Mouse (Mus musculus) left cerebral cortex, adult 18-20 months (tissue): ENCODE data around the gene Col18a1. TPM values are rescaled to one million over a fixed set of nuclear protein-coding genes. Genes with fewer than 3 reads are reported as not detected.
"Not testable (repeated sequence)": the region's sequence is repeated elsewhere in the genome, so short reads cannot be mapped to it uniquely, and the experiment has no call there.

ENCODE experiments used
- DNase-seq, 2 experiments: peaks; one replicate each; pipeline ENCODE4 v3.0.0; 2021 to 2022; ENCODE audit warnings: low spot score in 2 of 2, mixed read lengths in 1 of 2
- total RNA-seq, 2 experiments: library from RNA; stranded (reverse); gene quantifications; 2 replicates each; pipeline ENCODE4 v1.2.3; 2021

Col18a1 gene
- total RNA-seq, 2 experiments from 2014 or later: 4.4 to 4.5 TPM

- no peak for DNase-seq
These were observed 28.0 kb downstream of the Col18a1 start for GRCm38 (mm10) chr10:77138304-77138703.

- DNase-seq: no peak
These were observed 30.1 kb downstream of the Col18a1 start for GRCm38 (mm10) chr10:77136205-77136604.

DNA sequence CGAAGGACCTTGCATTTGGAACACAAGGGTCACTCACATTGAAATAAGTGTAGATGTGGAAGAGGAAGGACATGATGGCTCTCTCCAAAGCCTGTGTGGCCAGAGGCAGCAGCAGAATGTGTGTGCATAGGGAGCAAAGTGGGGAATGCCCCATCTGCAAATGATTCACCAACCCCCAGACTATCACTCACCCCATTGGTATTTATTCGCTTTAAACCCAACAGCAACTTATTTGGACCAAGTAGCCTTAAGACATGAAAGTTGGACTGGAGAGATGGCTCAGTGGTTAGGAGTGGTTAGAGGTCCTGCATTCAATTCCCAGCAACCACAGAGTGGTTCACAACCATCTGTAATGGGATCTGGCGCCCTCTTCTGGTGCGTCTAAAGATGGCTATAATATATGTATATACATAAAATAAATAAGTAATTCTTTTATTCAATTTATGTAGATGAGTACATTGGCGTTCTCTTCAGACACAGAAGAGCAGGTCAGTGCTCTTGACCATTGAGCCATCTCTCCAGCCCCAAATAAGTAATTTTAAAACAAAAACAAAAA lies 31.0 kb downstream of the Col18a1 start:
- DNase-seq: no peak

DNA sequence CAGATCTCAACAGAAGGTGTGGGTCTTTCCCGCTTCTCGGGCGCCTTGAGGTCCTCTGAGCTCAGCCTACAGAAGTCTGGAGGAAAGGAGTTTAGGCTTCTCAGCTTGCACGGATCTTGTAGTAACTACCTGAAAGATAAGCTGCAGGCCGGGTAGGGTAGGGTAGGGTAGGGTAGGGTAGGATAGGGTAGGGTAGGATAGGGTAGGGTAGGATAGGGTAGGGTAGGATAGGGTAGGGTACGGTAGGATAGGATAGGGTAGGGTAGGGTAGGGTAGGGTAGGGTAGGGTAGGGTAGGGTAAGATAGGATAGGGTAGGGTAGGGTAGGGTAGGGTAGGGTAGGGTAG lies 31.6 kb downstream of the Col18a1 start:
- DNase-seq: not testable (repeated sequence)

DNA sequence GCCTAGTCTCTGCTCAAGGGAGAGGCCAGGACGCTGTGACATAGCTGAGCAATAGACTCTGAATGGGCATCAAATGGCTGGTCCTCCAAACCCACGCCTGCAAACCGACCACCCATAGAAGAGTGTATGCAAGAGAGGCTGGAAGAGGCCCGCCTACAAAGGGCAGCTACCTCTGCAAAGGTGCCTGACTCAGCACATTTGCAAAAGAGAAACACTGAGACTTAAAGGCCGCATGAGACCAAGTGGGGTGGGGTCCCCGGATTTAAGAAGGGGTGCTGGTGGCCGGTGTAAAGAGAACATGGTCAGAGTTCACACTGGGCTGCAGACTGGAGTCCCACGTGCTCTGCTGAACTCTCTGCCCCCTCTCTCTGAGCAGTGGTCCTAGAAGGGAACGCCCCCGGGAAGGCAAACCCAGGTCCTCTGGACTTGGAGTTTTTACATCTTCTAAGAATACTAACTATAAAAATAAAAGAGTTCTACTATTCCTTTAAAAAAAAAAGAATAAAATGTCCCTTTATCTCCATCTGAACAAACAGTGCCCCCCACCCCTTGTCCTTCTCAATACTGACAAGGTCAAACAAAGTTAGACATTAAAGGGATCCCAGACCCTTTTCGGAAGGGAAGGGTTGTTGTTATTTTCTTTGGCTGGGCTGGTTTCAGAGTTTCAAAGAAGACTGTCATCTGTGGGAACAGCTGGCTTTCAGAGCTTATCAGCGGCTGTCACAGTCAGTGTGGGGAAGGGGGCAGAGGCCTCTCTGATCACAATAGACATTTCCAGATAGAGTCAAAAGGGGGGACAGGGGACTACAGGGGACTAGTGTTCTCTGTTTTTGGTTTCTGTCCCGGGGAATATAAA lies 32.2 kb downstream of the Col18a1 start:
- DNase-seq: no peak

DNA sequence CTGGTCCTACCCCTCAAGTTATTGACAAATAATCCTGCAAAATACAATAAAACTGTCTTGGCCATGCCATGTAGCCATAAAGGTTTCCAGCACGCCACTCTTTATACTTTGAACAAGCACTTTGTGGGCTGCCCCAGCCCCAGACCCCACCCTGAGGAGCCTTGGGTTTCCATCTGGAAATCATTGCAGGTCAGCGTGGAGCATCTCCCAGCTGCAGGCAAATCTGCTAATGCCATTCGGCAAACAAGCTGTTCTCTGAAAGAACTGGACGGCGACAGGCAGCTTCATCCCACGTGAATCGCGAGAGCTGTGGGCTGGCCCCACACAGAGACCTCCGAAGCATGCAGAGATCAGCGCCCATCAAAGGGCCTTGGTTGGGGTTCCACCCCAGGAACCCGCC lies 34.2 kb downstream of the Col18a1 start:
- no peak for DNase-seq

DNA sequence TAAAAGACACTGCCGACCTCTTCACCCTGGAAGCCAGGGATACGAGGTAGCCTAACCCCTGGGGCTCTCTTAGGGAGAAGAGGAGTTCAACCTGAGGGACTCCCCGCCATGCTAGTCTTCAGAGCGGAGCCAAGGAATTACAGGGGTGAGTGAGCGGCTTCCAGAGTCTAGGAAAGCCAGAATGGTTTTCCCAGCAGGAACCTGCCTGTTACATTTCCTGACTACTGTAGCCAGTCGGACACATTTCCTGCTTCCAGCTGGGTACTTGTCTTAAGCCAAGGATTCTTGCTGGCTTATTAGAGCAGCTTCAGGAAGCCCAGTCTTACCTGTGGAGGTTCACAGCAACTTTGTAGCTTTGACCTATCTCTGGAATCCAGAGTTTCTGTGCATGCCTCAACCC lies 34.8 kb downstream of the Col18a1 start:
- DNase-seq: no peak

DNA sequence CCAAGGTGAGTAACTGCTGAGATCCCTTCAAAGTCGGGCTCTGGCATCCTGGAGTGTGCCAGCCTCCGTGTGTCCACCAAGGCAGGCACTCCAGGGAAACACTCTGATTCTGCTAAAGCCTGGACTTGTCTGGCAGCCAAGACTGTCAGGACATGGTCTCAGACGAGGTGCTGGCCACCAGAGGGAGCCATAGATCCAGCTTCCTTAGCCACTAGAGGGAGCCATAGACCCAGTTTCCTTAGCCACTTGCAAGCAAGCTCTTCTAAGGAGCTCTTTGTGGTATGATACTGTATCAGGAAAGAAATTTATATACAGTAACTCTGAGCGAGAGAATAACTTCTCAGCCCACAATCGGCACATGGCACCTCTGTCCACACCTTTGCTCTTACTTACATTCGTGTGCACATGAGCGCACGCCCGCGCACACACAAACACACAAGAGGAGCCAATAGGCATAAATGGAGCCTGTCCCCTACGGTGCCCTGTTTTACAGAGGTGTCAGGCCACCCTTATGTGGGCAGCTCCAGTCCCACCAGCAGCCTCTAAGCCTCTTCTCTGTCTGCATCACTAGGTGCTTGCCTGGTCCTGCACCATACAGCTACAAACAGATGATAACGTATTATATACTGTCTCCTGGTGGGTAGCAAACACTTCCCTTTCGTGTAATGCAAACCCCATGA lies 35.6 kb downstream of the Col18a1 start:
- peak; percentile 93 to 95 for DNase-seq

DNA sequence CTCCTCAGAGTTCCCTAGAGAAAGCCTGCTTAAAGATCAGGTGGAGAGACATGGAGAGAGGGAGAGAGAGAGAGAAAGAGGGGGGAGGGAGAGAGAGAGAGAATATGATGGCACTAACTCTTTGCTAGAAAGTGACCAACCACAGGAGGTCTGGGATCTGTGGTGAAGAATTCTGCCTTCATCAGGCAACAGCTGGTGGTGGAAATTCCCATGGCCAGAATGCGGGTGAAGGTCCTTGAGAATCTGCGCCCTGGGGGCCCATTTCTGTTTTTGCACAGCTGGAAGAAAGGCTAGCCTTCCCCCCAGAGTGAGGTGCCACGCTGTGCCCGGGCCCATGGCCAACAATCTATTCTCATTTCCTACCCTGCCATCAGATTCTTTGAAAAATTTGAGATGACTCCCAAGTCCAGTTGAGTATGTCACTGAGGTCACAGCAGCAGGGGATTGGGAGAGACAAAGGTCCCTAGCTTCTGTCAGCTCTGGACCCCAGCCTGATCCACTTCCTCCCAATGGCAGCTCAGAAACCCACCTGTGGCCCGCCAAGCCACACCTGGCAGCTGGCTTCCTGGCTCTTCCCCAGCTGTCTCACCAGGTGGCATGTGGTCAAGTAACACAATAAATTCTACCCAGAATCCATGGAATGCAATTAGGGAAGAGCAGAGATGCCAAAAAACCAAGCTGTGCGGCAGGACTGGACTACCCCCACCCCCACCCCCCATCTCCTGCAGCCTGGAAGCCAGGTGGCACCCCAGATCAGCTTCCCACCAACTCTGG lies 36.5 kb downstream of the Col18a1 start:
- DNase-seq: no peak

DNA sequence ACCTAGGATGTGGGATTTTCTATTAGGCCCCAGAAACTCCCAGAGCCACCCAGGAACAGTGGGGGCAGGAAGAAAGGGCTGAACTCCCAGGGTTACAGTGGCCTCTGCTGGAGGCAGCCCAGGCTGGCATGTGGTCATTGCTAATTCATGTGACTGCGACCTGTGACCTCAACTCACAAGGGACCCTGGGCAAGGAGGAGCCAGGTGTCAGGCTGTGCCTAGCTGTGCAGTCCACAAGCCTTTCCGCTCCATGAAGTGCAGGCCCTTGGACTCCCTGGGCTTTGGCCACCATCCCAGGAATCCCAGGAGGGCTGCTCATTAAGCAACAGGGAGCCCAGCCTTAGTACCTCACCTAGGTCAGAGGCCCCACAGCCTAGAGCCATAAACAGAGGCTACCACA lies 38.4 kb downstream of the Col18a1 start:
- DNase-seq: no peak

DNA sequence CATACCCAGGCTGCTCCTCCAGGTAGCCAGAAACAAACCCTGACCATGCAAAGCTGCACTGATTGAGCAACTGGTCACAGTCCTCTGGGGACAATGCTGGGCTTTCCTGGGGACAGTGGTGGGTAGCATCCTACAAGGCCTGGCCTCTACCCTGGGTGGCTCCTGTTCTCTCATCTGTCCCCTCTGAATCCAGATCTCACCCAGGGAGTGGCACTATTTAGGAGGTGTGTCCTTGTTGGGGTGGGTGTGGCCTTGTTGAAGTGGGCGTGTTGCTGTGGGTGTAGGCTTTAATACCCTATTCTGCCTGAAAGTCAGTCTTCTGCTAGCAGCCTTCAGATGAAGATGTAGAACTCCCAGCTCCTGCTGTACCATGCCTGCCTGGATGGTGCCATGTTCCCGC lies 39.8 kb downstream of the Col18a1 start:
- DNase-seq: no peak

- no peak for DNase-seq
These were observed 41.1 kb downstream of the Col18a1 start for GRCm38 (mm10) chr10:77125078-77125731.

GRCm38 (mm10) chr10:77123953-77124352 lies 42.4 kb downstream of the Col18a1 start:
- DNase-seq: no peak

GRCm38 (mm10) chr10:77121287-77122022 lies 44.9 kb downstream of the Col18a1 start:
- peak in 1 of 2 experiments; percentile 16 for DNase-seq

DNA sequence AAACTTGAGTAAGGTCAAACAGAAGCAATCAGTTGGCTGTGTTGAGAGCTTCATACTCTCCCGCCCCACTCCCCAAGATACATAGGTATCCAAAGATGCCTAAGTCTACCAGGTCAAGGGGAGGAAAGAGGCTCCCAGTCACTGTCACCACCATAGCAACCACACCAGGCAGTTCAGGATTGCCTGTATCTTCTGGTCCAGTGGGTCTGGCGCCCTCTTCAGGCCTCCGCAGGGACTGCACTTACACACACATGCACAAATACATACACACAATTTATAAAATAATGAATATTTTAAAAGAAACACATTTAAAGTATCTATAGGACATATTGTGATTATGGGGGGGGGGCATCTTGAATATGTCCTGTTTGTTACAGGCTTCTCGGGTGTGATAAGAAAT lies 45.8 kb downstream of the Col18a1 start:
- no peak for DNase-seq

DNA sequence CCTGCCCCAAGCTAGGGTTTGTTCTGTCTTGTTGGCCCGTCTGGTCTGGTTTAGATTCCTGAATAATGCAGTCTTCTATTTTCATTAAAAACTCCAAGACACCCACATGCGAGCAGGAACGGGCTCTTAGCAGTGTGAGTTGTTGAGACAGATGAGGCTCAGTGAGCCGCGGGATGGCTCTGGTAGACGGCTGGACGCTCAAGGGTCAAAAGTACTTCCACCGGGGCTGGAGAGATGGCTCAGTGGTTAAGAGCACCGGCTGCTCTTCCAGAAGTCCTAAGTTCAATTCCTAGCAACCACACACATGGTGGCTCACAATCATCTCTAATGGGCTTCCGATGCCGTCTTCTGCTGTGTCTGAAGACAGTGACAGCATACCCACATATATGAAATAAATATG lies 46.9 kb downstream of the Col18a1 start:
- DNase-seq: no peak

DNA sequence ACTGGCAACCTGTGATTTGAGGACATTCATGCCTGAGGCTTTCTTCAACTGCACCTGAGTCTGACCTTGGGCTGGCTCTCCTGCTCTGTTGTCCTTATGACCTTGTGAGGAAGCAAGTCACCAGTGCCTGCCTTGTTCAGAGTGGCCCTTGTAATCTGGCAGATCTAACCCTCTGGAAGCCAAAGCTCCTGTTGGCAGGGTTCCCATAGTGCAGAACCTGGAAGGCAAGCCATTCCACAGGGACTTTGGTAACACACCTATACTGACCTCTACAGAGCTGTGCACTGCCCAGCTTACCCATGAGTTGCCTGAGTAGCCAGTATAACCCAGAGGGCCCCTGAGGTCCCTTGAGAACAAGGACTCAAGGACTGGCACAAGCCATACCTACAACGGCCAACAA lies 48.0 kb downstream of the Col18a1 start:
- DNase-seq: no peak

DNA sequence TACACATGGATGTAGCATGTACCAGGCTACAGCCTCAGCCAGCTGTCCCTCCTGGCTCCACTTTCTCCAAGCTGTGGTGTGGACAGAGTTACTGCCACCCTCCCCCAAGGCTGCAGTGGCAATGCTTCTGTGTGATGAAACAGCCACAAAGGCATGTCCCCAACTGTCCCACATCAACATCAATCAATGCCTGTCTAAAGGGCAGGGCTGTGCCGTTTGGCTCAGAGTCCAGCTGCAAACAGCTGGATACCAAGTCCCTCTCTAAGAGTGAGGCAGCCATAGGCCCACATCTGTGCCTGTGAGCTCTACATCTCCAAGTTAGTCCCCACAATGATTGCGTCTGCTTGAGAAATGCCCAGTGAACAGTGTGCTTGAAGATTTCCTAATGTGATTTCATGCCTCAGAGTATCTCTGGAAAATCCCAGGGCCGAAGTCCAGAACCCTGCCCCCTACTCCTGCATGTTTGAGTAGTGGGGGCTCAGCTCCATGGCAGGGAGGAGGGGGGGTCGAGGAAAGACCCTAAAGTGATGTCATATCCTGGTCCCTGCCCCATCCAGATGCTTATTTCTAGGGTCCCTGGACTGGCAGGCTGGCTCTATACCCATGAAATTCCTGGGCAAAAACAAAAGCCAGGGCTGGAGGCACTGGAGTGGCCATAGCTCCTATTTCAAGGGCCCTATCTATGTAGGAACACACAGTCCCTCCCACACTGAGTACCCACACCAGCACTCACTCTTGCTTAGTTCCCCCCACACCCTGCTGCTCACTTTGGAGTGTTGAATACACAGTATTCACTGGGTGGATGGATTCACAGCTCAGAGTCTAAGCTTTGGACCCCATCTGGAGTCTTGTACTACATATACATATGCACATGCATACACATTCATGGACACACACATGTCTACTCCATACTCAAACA lies 49.6 kb downstream of the Col18a1 start:
- DNase-seq: no peak

- DNase-seq: no peak
These were observed 52.7 kb downstream of the Col18a1 start for GRCm38 (mm10) chr10:77113489-77114240.
